In the genomic region with DNA sequence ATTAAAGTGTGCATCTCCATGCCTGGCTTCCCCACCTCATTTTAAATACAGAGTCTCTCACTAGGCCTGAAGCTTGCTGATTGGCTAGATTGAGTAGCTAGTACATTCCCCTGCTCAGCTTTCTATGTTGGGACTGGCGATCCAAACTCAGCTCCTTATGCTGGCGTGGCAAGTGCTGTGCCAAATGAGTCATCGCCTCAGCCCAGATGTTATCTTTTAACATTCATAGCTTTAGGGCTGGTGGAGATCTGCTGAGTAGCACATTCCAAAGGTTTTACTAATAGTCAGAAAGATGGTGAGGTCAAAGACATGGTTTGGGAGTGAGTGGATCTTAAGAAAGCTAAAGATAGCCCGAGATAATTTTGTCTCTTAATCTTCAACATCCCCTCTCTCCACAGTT, we compare ENCODE assay signal across 9 mouse cellular contexts. TPM values are rescaled to one million over a fixed set of nuclear protein-coding genes. Genes with fewer than 3 reads are reported as not detected.
DNase-seq lines count a peak whose midpoint lies in the region; ATAC-seq and TF ChIP-seq lines count a peak whose summit lies in the region.
"Had no signal": no experiment of that assay in that cellular context is flagged by ENCODE, and none has a peak within 500 bp of the region (broad histone marks: within the 10 kb centered on the region; RNA-seq: fewer than 3 reads in every experiment).

No protein-coding gene starts in this region.

- no peak overlapping the region for H3K4me3 ChIP-seq in thymus, adult 2 months (ENCODE audit: control insufficient read depth, insufficient read depth, low read length)
- H3K4me3 ChIP-seq: neural tube, embryonic 15.5 days had no signal

- TF ChIP-seq CTCF in thymus, adult 2 months (IDR thresholded peaks at IDR 0.05; ENCODE audit: borderline replicate concordance, control insufficient read depth, extremely low read depth, insufficient read depth, low read length, poor library complexity) = no peak

- peak; percentile 35 for DNase-seq in ovary, postnatal 36 days (ENCODE audit: low spot score)
- DNase-seq in ovary, postnatal 10 days (ENCODE audit: low spot score) = no peak
- peak; percentile 65 to 82 for DNase-seq in heart, adult 18-20 months
- DNase-seq in kidney, postnatal 10 days = peak; percentile 73
- DNase-seq in spleen, postnatal 14 days (ENCODE audit: low spot score in 2 of 2) = no peak
- no peak for DNase-seq in thymus, adult 2 months
- DNase-seq in testis, postnatal 14 days (ENCODE audit: low spot score) = no peak

- ATAC-seq in activated CD4-positive, CD25-positive, alpha-beta regulatory T cell, adult 4 months = no peak

- H3K27ac ChIP-seq in thymus, adult 2 months (ENCODE audit: control insufficient read depth, insufficient read depth, low read length) = no peak overlapping the region
- H3K27ac ChIP-seq: neural tube, embryonic 15.5 days had no signal

- H3K36me3 ChIP-seq in thymus, adult 2 months (ENCODE audit: control insufficient read depth, insufficient read depth, low read length) = no peaks in the 10 kb centered on the region
- H3K36me3 ChIP-seq: neural tube, embryonic 15.5 days had no signal

- WGBS in thymus, adult 2 months = 83% methylated on average over 4 of the region's 4 CpGs

- TF ChIP-seq POLR2A in thymus, adult 2 months (IDR thresholded peaks at IDR 0.05; ENCODE audit: control insufficient read depth, extremely low read depth, insufficient read depth, low read length, poor library complexity) = no peak

- peaks cover 4% of the 10 kb centered on the region for H3K4me1 ChIP-seq in thymus, adult 2 months (replicated peaks; ENCODE audit: control insufficient read depth, insufficient read depth, low read length)
- H3K4me1 ChIP-seq: neural tube, embryonic 15.5 days had no signal

- H3K27me3 ChIP-seq in thymus, adult 2 months (ENCODE audit: control insufficient read depth, insufficient read depth, low read length) = no peaks in the 10 kb centered on the region
- H3K27me3 ChIP-seq: neural tube, embryonic 15.5 days had no signal

RNA-seq across cellular contexts. Expression of a gene that starts 17.3 kb away (rescaled TPM):
- total RNA-seq in heart, adult 18-20 months (2021) = 10 to 100 TPM; 48.8 to 52.1 TPM
- polyA plus RNA-seq in activated CD4-positive, CD25-positive, alpha-beta regulatory T cell, adult 4 months (2017; shearing (Covaris generic)) = under 1 TPM; 0.45 to 0.73 TPM
- 5.9 and 11.6 TPM in 2 replicates for polyA plus RNA-seq in thymus, adult 2 months (2012; rRNA removed)

RNA-seq across cellular contexts. Expression of a gene that starts 48.0 kb away (rescaled TPM):
- total RNA-seq in heart, adult 18-20 months (2021) = 10 to 100 TPM; 10.8 to 11.9 TPM
- 10 to 100 TPM; 23.5 to 36.9 TPM for polyA plus RNA-seq in activated CD4-positive, CD25-positive, alpha-beta regulatory T cell, adult 4 months (2017; shearing (Covaris generic))
- polyA plus RNA-seq in thymus, adult 2 months (2012; rRNA removed) = 17.6 and 22.7 TPM in 2 replicates

RNA-seq across cellular contexts. Expression of a gene that starts 48.1 kb away (rescaled TPM):
- total RNA-seq in heart, adult 18-20 months (2021) = 10 to 100 TPM; 18.8 to 19.1 TPM
- polyA plus RNA-seq in activated CD4-positive, CD25-positive, alpha-beta regulatory T cell, adult 4 months (2017; shearing (Covaris generic)) = 10 to 100 TPM; 16.8 to 21.4 TPM
- 25.8 and 37.7 TPM in 2 replicates for polyA plus RNA-seq in thymus, adult 2 months (2012; rRNA removed)

Comparison
In these comparisons a context has a peak if more than half of its experiments do, and no peak if none do; other contexts are left out.
1. DNase-seq: peak in ovary, postnatal 36 days (single experiment), heart, adult 18-20 months (2 of 2) and kidney, postnatal 10 days (single experiment); none in ovary, postnatal 10 days (single experiment), spleen, postnatal 14 days (0 of 2), thymus, adult 2 months (single experiment) and testis, postnatal 14 days (single experiment).